Mouse (Mus musculus): ENCODE data around the gene Apoa5. TPM values are rescaled to one million over a fixed set of nuclear protein-coding genes. Genes with fewer than 3 reads are reported as not detected.

The Apoa5 gene
- polyA plus RNA-seq, 1 experiment = not detected

DNA sequence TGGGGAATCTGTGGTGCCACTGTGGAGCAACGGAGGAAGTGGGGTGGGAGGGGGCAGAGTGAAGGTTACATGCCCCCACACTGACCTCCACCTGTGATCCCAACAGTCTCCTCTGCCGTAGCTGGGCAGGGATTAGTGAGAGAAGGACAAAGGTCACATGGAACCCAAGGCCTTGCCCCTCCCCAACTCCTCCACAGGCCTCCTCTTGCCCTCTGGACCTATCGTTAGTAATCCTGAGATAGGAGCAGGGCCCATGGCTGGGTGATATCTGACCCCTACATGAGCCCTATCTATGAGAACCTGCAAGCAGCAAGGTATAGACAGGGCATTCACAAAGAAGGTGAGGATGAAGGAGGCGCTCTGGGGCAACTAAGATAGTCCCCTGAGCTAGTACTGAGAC is 32.8 kb upstream of the Apoa5 start:
- H3K36me3 ChIP-seq (ENCODE audit: control insufficient read depth, insufficient read depth) = no peaks in the 10 kb centered on the region

DNA sequence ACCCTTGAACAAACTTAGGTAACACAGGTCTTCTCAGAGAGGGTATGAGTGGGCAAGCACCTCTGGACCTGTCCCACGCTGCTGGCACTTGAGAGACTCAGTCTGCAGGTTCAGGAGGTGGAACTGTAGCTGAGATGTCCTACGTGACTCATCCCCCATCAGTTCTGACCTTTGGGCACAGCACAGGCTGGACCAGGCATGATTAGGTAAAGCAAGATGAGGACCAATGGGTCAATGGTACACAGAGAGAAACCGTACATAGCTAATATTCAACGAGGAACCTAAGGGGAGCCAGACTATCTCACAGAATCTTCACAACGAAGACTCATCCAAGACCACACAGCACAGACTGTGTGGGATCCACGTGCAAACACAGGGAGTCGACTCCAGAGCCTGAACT is 29.6 kb upstream of the Apoa5 start:
- no peak for TF ChIP-seq MYOD1 (IDR thresholded peaks at IDR 0.05; ENCODE audit: control insufficient read depth, insufficient read length, low read depth)
- no peak for TF ChIP-seq CTCF (IDR thresholded peaks at IDR 0.05; ENCODE audit: control insufficient read depth, insufficient read depth, insufficient read length)
- TF ChIP-seq USF1 (IDR thresholded peaks at IDR 0.05; ENCODE audit: low read depth) = no peak
- no peak for TF ChIP-seq MAX (IDR thresholded peaks at IDR 0.05)
- TF ChIP-seq MYOG (IDR thresholded peaks at IDR 0.05; ENCODE audit: control insufficient read depth, extremely low read depth, insufficient read length) = no peak
- no peak for TF ChIP-seq FOSL1 (IDR thresholded peaks at IDR 0.05; ENCODE audit: insufficient read depth, low read length, poor library complexity, severe bottlenecking)
- TF ChIP-seq CEBPB (IDR thresholded peaks at IDR 0.05; ENCODE audit: low read depth) = no peak
- no peaks in the 10 kb centered on the region for H3K79me3 ChIP-seq (ENCODE audit: low read depth)
- H3K36me3 ChIP-seq (ENCODE audit: control insufficient read depth, insufficient read depth) = no peaks in the 10 kb centered on the region
- peaks cover 60% of the 10 kb centered on the region for H3K27me3 ChIP-seq (ENCODE audit: control insufficient read depth, insufficient read depth, insufficient read length)
- no peak overlapping the region for H3K4me3 ChIP-seq (ENCODE audit: insufficient read depth, poor library complexity, severe bottlenecking)
- no peaks in the 10 kb centered on the region for H3K79me2 ChIP-seq (ENCODE audit: control insufficient read depth, insufficient read depth)
- H3ac ChIP-seq (ENCODE audit: control insufficient read depth, insufficient read length, low read depth) = no peak overlapping the region

More for the DNA sequence above, 32.8 kb upstream of the Apoa5 start:
- H3K79me3 ChIP-seq (ENCODE audit: low read depth) = no peaks in the 10 kb centered on the region
- no peak overlapping the region for H3ac ChIP-seq (ENCODE audit: control insufficient read depth, insufficient read length, low read depth)
- peaks cover 44% of the 10 kb centered on the region for H3K27me3 ChIP-seq (ENCODE audit: control insufficient read depth, insufficient read depth, insufficient read length)
- no peak overlapping the region for H3K4me3 ChIP-seq (ENCODE audit: insufficient read depth, poor library complexity, severe bottlenecking)
- no peaks in the 10 kb centered on the region for H3K79me2 ChIP-seq (ENCODE audit: control insufficient read depth, insufficient read depth)
- no peak for TF ChIP-seq CTCF (IDR thresholded peaks at IDR 0.05; ENCODE audit: control insufficient read depth, insufficient read depth, insufficient read length)
- TF ChIP-seq FOSL1 (IDR thresholded peaks at IDR 0.05; ENCODE audit: insufficient read depth, low read length, poor library complexity, severe bottlenecking) = no peak
- TF ChIP-seq MAX (IDR thresholded peaks at IDR 0.05) = no peak
- no peak for TF ChIP-seq CEBPB (IDR thresholded peaks at IDR 0.05; ENCODE audit: low read depth)
- no peak for TF ChIP-seq USF1 (IDR thresholded peaks at IDR 0.05; ENCODE audit: low read depth)
- TF ChIP-seq MYOG (IDR thresholded peaks at IDR 0.05; ENCODE audit: control insufficient read depth, extremely low read depth, insufficient read length) = no peak
- TF ChIP-seq MYOD1 (IDR thresholded peaks at IDR 0.05; ENCODE audit: control insufficient read depth, insufficient read length, low read depth) = no peak

DNA sequence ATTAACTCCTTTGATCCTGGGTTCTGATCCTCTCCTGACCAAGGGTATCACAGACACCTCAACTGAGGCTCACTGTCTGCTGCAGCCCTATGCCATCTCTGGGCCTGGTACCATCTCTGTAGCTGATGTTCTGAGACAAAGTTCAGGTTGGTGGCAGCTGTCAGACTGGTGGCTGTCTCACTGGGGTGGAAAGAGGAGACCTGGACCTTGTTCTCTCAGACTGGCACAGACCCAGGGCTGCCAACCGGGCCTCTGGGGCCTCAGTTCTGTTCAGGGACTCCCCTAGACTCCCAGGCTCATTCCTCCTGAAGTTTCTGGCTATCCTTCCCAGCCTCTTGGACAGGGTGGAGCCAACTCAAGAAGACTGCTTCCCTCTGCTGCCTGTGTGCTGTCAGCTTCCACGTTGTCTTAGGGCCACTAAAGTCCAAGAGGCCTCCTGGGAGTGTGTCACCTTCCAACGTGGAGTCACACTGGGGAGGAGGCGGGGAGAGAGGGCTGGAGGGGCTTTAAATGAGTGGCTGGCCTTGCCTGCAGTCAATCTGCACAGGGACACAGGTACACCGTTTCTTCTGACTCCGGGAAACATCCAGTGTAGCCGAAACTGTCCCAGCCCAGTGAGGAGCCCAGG is 27.8 kb upstream of the Apoa5 start, which contains the start of gene Apoa4:
Gene Apoa4 (plus strand): TSS at position 171 of the 628 bp plus-strand sequence.
- peaks cover 48% of the 10 kb centered on the region for H3K27me3 ChIP-seq (ENCODE audit: control insufficient read depth, insufficient read depth, insufficient read length)
- no peaks in the 10 kb centered on the region for H3K79me2 ChIP-seq (ENCODE audit: control insufficient read depth, insufficient read depth)
- no peak for TF ChIP-seq MYOG (IDR thresholded peaks at IDR 0.05; ENCODE audit: control insufficient read depth, extremely low read depth, insufficient read length)
- TF ChIP-seq USF1 (IDR thresholded peaks at IDR 0.05; ENCODE audit: low read depth) = no peak
- no peak for TF ChIP-seq CTCF (IDR thresholded peaks at IDR 0.05; ENCODE audit: control insufficient read depth, insufficient read depth, insufficient read length)
- no peak for TF ChIP-seq MAX (IDR thresholded peaks at IDR 0.05)
- TF ChIP-seq CEBPB (IDR thresholded peaks at IDR 0.05; ENCODE audit: low read depth) = no peak
- no peak for TF ChIP-seq MYOD1 (IDR thresholded peaks at IDR 0.05; ENCODE audit: control insufficient read depth, insufficient read length, low read depth)
- H3K4me3 ChIP-seq (ENCODE audit: insufficient read depth, poor library complexity, severe bottlenecking) = no peak within 1 kb of the TSS
- no peaks in the 10 kb centered on the region for H3K36me3 ChIP-seq (ENCODE audit: control insufficient read depth, insufficient read depth)
- H3K79me3 ChIP-seq (ENCODE audit: low read depth) = no peaks in the 10 kb centered on the region
- H3ac ChIP-seq (ENCODE audit: control insufficient read depth, insufficient read length, low read depth) = no peak within 1 kb of the TSS

DNA sequence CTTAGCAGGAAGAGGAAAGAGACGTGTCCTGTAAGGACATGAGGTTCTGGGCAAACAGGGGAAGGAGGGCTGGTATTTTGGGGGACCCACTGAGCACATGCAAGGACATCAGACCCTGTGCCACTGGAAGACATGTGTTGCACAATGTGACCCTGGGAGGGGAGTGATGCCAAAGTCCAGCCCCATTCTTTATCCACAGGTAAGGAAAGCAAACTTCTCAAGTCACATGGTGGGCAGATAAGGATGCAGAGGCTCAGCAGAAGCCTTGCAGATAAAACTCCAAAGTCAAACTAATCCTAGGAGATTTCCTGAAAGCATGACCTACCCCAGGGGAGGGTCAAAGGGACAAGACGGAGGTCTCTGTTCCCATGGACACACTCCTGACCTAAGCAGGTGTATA is 26.6 kb upstream of the Apoa5 start:
- Histone ChIP-seq H3K4me3 (ENCODE audit: insufficient read depth, poor library complexity, severe bottlenecking) (no peak overlapping the region), H3ac (ENCODE audit: control insufficient read depth, insufficient read length, low read depth) (no peak overlapping the region), H3K79me2 (ENCODE audit: control insufficient read depth, insufficient read depth) (no peaks in the 10 kb centered on the region), H3K36me3 (ENCODE audit: control insufficient read depth, insufficient read depth) (no peaks in the 10 kb centered on the region), H3K79me3 (ENCODE audit: low read depth) (no peaks in the 10 kb centered on the region), H3K27me3 (ENCODE audit: control insufficient read depth, insufficient read depth, insufficient read length) (peaks cover 44% of the 10 kb centered on the region)
- TF ChIP-seq FOSL1 (IDR thresholded peaks at IDR 0.05; ENCODE audit: insufficient read depth, low read length, poor library complexity, severe bottlenecking) (no peak), CEBPB (IDR thresholded peaks at IDR 0.05; ENCODE audit: low read depth) (no peak), MYOG (IDR thresholded peaks at IDR 0.05; ENCODE audit: control insufficient read depth, extremely low read depth, insufficient read length) (no peak), CTCF (IDR thresholded peaks at IDR 0.05; ENCODE audit: control insufficient read depth, insufficient read depth, insufficient read length) (no peak), MAX (IDR thresholded peaks at IDR 0.05) (no peak), MYOD1 (IDR thresholded peaks at IDR 0.05; ENCODE audit: control insufficient read depth, insufficient read length, low read depth) (no peak), USF1 (IDR thresholded peaks at IDR 0.05; ENCODE audit: low read depth) (no peak)

DNA sequence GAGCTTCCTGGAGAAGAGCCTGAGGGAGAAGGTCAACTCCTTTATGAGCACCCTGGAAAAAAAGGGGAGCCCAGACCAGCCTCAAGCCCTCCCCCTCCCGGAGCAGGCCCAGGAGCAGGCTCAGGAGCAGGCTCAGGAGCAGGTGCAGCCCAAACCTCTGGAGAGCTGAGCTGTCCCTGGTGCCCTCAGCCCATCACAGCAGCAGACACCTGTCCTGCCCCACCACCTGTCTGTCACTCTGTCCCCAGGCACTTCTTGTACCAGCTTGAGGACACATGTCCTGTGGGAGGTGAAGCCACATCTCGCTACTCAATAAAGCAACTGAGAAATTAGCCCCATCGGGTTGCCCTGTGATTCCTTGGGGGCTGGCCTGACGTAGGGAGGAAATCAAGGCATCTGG is 25.3 kb upstream of the Apoa5 start:
- H3K79me3 ChIP-seq (ENCODE audit: low read depth) = no peaks in the 10 kb centered on the region
- H3K79me2 ChIP-seq (ENCODE audit: control insufficient read depth, insufficient read depth) = no peaks in the 10 kb centered on the region
- TF ChIP-seq FOSL1 (IDR thresholded peaks at IDR 0.05; ENCODE audit: insufficient read depth, low read length, poor library complexity, severe bottlenecking) = no peak
- TF ChIP-seq MYOD1 (IDR thresholded peaks at IDR 0.05; ENCODE audit: control insufficient read depth, insufficient read length, low read depth) = no peak
- no peak for TF ChIP-seq USF1 (IDR thresholded peaks at IDR 0.05; ENCODE audit: low read depth)
- TF ChIP-seq CEBPB (IDR thresholded peaks at IDR 0.05; ENCODE audit: low read depth) = no peak
- no peak for TF ChIP-seq CTCF (IDR thresholded peaks at IDR 0.05; ENCODE audit: control insufficient read depth, insufficient read depth, insufficient read length)
- no peak for TF ChIP-seq MAX (IDR thresholded peaks at IDR 0.05)
- TF ChIP-seq MYOG (IDR thresholded peaks at IDR 0.05; ENCODE audit: control insufficient read depth, extremely low read depth, insufficient read length) = no peak
- no peak overlapping the region for H3ac ChIP-seq (ENCODE audit: control insufficient read depth, insufficient read length, low read depth)
- H3K36me3 ChIP-seq (ENCODE audit: control insufficient read depth, insufficient read depth) = no peaks in the 10 kb centered on the region
- no peak overlapping the region for H3K4me3 ChIP-seq (ENCODE audit: insufficient read depth, poor library complexity, severe bottlenecking)
- H3K27me3 ChIP-seq (ENCODE audit: control insufficient read depth, insufficient read depth, insufficient read length) = peaks cover 40% of the 10 kb centered on the region
